Mouse (Mus musculus) layer of hippocampus, adult 8-10 months (tissue): ENCODE measurements around the gene Ttc24. TPM values are rescaled to one million over a fixed set of nuclear protein-coding genes. Genes with fewer than 3 reads are reported as not detected.

Experiments
- DNase-seq, 2 experiments: peaks; one replicate each; pipeline ENCODE4 v3.0.0; 2022; ENCODE audit warnings: low spot score in 2 of 2
- total RNA-seq, 4 experiments: library from RNA; stranded (reverse); gene quantifications; 2 replicates each; pipeline ENCODE4 v1.2.4; 2022

The Ttc24 gene
- total RNA-seq, 4 experiments from 2014 or later = not detected

DNA sequence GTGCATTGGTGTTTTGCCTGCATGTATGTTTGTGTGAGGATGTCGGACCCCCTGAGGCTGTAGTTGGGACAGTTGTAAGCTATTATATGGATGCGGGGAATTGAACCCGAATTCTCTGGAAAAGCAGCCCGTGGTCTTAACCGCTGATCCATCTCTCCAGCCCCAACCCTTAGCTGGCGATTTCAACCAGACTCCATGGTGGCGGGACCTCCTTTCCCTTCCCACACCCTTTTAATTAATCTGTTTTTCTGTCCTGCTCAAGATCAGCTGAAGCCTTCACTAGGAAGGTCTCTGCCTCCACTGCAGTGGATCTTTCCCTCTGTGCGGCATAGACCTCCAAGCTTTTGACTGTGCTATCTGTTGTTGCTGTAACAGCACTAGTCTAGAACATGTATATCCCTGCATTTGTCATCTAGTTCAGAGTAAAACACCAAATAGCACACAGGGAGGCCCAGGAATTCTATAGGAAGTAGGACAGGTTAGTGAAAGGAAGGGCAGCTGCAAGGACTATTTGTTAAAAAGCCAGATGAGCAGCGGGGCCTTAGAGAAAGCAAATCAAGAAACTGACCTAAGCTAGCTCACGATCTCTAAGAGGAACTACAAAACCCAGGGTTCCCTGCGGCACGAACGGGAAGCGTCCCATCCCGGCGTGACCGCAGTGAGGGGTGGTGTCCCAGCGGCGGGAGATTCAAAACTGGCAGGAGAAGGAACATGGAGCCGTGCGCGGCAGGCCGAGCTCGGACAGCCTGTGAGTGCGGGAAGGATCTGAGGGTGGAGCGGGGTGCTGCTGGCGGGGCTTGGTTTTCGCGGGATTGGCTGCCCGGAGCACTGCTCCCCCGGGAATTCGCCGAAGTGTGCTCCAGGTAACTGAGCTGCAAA, 3.5 kb upstream of the Ttc24 start, which contains the start of gene Iqgap3:
TSS of gene Iqgap3 (plus strand) at position 627 of the 879 bp plus-strand sequence.
- peak; percentile 80 to 84 for DNase-seq

- no peak for DNase-seq
Observed at GRCm38 (mm10) chr3:88077441-88077840, 663 bp downstream of the Ttc24 start.

DNA sequence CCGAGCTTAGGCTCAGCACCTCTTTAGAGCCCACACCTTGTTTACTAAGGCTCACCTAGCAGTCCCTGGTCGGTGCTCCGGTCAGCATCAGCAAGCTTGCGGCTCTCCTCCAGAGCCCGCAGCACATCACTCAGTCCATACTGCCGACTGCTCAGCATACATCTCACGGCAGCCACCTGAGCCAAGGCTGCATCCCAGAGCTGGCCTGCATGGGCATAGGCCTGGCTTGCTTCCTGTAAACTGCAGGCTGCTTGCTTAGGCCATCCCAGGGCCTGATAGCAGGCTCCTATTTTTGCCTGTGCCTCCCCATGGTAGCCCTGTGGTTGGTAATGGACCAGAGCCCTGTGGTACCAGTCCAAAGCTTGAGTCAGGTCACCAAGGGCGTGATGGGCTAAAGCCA, 3.3 kb downstream of the Ttc24 start:
- DNase-seq = no peak

DNA sequence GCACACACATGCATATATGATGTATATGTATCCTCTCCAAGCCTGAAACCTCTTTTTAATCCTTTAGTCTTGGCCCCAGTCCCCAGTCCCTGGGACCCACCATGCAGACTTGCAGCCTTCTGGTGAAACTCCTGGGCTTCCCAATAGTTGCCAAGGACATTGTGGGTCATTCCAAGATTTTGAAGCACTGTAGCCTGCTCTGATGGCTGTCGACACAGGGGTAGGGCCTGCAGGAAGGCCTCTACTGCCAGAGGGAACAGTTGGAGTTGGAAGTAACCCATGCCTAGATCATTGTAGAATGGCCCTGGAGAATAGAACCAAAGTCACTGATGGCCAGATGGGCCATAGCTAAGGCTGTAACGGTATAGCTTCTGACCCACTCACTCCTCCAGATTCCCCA, 3.8 kb downstream of the Ttc24 start:
- DNase-seq = no peak

DNA sequence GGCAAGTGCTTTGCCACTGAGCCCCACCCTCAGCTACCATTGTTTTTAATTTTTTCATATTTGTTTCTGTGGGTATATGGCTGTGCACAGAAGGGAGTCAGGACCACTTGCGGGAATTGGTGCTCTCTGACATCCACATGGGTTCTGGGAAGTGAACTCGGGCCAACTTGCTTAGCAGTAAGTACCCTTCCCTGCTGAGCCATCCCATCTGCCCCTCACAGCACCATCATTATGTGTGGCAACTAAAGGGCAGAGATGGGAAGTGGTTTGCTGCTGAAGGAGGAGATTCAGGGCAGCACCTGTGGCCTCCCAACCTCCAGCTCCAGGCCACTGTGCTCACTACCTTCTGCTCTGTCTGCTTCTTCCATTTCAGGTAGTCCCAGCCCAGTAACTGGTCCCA, 4.5 kb downstream of the Ttc24 start:
- DNase-seq = no peak

GRCm38 (mm10) chr3:88071783-88072182, 6.3 kb downstream of the Ttc24 start:
- DNase-seq = peak; percentile 81 to 93

GRCm38 (mm10) chr3:88068386-88068785, 9.7 kb downstream of the Ttc24 start:
- DNase-seq = no peak

DNA sequence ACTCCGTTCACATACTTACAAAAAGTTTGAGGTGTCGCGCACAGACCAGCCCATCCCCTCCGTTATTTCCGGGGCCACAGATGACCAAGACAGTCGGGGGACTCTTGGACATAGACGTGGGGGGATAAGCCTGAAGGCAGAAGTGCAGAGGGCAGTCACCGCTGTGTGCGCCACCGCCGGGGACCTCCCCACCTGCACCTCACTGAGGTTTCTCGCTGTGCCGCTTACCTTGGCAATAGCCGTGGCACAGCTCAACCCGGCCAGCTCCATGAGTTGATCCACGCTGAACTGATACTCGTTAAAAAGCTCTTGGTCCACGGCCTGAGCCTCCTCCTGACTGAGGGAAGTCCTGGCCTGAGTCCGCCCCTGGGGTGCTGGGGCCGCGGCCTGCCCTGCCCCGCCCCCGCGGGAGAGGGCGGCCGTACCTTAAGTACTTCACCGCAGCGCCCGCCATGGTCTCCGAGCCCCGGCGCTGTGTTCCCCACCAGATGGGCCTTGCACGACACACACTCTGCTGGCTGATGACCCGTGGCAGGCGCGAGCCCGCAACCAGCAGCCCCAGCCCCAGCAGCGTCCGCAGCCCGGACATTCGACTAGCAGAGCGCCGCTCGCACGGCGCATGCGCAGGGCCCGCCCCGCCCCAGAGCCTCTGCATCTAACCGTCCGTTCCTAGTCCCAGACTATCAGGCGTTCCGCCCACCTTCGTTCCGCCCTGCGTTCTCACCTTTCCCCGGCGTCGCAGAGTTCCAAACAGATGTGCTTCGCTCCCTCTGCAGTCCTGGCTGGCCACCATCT, 20.0 kb downstream of the Ttc24 start, which contains the start of gene Naxe:
TSS of gene Naxe (minus strand) at position 594 of the 795 bp plus-strand sequence.
- peak; percentile 64 to 79 for DNase-seq

GRCm38 (mm10) chr3:88057030-88057429, 21.1 kb downstream of the Ttc24 start:
- no peak for DNase-seq

DNA sequence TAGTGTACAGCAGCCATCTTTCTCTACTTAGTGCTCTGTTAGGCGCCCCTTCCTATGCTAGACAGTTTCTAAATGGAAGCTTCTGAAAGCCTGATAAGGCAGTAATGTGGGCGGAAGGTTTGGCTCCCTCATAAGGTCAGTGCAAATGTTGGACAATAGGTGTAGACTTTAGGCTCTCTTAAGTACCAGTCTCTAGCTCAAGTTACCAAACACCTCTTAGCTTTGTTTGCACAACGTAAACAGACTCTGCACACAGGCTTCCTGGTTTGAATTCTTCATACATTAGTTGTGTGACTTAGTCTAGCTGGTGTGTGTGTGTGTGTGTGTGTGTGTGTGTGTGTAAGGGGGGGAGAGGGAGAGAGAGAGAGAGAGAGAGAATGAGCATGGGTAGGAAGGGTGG, 28.6 kb downstream of the Ttc24 start:
- no peak for DNase-seq

- peak; percentile 81 to 85 for DNase-seq
Observed at GRCm38 (mm10) chr3:88042661-88043421, 35.3 kb downstream of the Ttc24 start, which contains the start of gene Gpatch4. Gene Gpatch4 (plus strand): TSS chr3:88043108.

- DNase-seq = no peak
Observed at GRCm38 (mm10) chr3:88035561-88036293, 42.4 kb downstream of the Ttc24 start.

DNA sequence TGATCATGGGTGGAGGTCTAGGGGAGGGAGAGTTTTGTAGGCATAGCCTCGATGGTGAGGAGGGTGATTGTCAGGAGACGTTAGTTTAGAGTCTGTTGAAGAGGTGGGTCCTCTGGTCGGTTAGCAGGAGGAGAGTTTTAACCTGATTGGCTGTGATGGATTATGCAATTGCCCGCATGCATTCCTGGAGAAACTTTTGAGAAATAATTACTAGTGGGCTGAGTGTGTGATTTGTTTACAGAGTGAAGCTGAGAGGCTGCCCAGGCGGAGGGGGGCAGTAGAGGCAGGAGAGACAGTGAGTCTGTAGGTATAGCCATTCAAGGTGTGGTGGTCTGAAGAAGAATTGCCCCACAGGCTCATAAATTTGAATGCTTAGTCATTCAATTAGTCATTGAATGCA, 44.6 kb downstream of the Ttc24 start:
- DNase-seq = no peak

GRCm38 (mm10) chr3:88030608-88031395, 47.3 kb downstream of the Ttc24 start:
- DNase-seq = peak; percentile 54

GRCm38 (mm10) chr3:88027434-88028186, 50.5 kb downstream of the Ttc24 start, which contains the start of gene Hapln2:
Gene Hapln2 (minus strand): TSS chr3:88027583.
- peak; percentile 47 to 50 for DNase-seq

DNA sequence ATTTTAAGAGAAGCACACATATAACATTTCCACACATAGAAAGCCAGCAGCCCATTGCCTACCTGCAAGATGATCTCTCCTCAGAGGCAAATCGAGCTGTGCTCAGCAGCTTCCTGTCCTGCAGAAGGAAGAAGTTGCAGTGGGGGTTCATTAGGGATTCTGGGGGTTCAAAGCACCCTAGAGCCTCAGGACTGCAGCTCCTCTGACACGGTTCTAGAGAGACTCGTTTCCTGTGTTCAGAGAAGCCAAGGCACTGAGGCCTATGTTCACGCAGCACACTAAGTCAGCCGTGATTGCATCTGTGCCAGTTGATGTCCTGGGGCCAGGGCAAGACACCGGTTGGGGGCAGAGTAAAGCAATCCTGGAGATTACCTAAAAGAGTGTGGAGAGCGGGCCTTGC, 51.3 kb downstream of the Ttc24 start:
- DNase-seq = no peak

DNA sequence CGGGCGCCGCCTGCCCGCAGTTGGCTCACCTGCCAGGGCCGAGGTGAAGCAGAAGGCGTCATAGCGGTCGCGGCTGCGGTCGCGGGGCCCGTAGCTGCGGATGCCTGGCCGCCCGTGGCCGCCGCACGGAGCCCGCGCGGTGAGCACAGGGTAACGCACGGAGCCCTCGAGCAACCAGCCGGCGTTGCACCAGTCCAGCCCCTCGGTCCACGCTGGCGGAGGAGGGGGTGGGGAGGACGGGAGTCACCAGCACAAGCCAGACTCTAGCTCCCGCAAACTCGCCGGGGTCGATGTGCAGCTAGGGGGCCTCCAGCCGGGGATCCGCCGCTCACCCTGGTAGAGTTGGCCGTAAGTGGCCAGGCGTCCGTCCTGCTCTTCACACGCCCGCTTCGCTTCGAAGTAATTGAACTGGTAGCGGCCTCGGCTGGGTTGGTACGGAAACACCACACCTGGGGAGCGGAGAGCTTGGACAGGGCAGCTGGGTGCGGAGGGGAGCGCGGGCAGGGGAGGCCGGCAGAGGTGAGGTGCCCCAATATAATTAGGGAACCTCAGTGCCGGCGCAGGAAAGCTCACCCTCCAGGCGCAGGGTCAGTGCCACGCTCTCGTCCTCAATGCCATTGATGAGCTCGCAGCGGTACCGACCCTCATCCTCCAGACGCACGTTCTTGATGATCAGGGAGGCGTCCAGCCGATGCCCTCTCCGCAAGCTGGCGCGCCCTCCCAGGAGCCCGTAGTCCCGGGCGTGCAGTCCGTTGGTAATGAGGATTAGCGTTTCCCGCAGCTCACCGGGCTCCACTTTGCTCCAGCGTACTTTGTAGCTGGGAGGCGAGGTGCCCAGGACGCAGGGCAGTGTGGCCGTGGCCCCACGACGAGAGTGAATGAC, 54.7 kb downstream of the Ttc24 start:
- no peak for DNase-seq
